Mouse (Mus musculus) layer of hippocampus, postnatal 14 days (tissue): Measurements from ENCODE around the gene Cdc42bpg. TPM values are rescaled to one million over a fixed set of nuclear protein-coding genes. Genes with fewer than 3 reads are reported as not detected.
"Not testable (repeated sequence)": the region's sequence is repeated elsewhere in the genome, so short reads cannot be mapped to it uniquely, and the experiment has no call there.

Experiments
- DNase-seq, 2 experiments: peaks; one replicate each; pipeline ENCODE4 v3.0.0; 2021 to 2022; ENCODE audit warnings: low spot score in 2 of 2, mixed read lengths in 1 of 2
- total RNA-seq, 2 experiments: library from RNA; stranded (reverse); gene quantifications; 2 replicates each; pipeline ENCODE4 v1.2.3; 2021

Gene Cdc42bpg
- total RNA-seq, 2 experiments from 2014 or later, result 4.9 to 5.6 TPM

- peak; percentile 96 to 97 for DNase-seq
Observed at GRCm38 (mm10) chr19:6276426-6277421, 29.5 kb upstream of the Cdc42bpg start, which contains the start of gene Ehd1. TSS of gene Ehd1 (plus strand) at chr19:6276725.

GRCm38 (mm10) chr19:6277661-6278438 lies 28.4 kb upstream of the Cdc42bpg start:
- DNase-seq, result no peak

GRCm38 (mm10) chr19:6278439-6279073 lies 27.7 kb upstream of the Cdc42bpg start:
- no peak for DNase-seq

GRCm38 (mm10) chr19:6279481-6280144 lies 26.6 kb upstream of the Cdc42bpg start:
- no peak for DNase-seq

- no peak for DNase-seq
Observed at GRCm38 (mm10) chr19:6280554-6280953, 25.7 kb upstream of the Cdc42bpg start.

GRCm38 (mm10) chr19:6281122-6282020 lies 24.9 kb upstream of the Cdc42bpg start:
- DNase-seq, result no peak

- no peak for DNase-seq
Observed at GRCm38 (mm10) chr19:6283001-6283400, 23.3 kb upstream of the Cdc42bpg start.

- DNase-seq, result no peak
Observed at GRCm38 (mm10) chr19:6284502-6284901, 21.8 kb upstream of the Cdc42bpg start.

GRCm38 (mm10) chr19:6285226-6285625 lies 21.0 kb upstream of the Cdc42bpg start:
- no peak for DNase-seq

GRCm38 (mm10) chr19:6285632-6286433 lies 20.4 kb upstream of the Cdc42bpg start:
- no peak for DNase-seq

- peak; percentile 62 to 69 for DNase-seq
Observed at GRCm38 (mm10) chr19:6286434-6287401, 19.5 kb upstream of the Cdc42bpg start.

GRCm38 (mm10) chr19:6288236-6288894 lies 17.9 kb upstream of the Cdc42bpg start:
- DNase-seq, result no peak

GRCm38 (mm10) chr19:6289696-6290238 lies 16.5 kb upstream of the Cdc42bpg start:
- DNase-seq, result no peak

GRCm38 (mm10) chr19:6290720-6291116 lies 15.5 kb upstream of the Cdc42bpg start:
- DNase-seq, result not testable (repeated sequence)

GRCm38 (mm10) chr19:6291117-6291781 lies 15.0 kb upstream of the Cdc42bpg start:
- no peak for DNase-seq

- DNase-seq, result no peak
Observed at GRCm38 (mm10) chr19:6292262-6292661, 14.0 kb upstream of the Cdc42bpg start.
